Mouse (Mus musculus): ENCODE results near the gene 4931406C07Rik. TPM values are rescaled to one million over a fixed set of nuclear protein-coding genes. Genes with fewer than 3 reads are reported as not detected.

4931406C07Rik gene
- polyA plus RNA-seq, 1 experiment from 2014 or later, result 8.7 TPM

- H3K36me3 ChIP-seq (ENCODE audit: insufficient read depth, low read length), result no peaks in the 10 kb centered on the region
- H3K27me3 ChIP-seq (replicated peaks; ENCODE audit: insufficient read depth, low read length), result no peaks in the 10 kb centered on the region
- no peaks in the 10 kb centered on the region for H3K9me3 ChIP-seq (ENCODE audit: low read length)
- ATAC-seq (peak; percentile 83), DNase-seq (ENCODE audit: low spot score) (peak; percentile 71)
- TF ChIP-seq EP300 (IDR thresholded peaks at IDR 0.05), result peak; percentile 58
- TF ChIP-seq CTCF (IDR thresholded peaks at IDR 0.05), result no peak
- peak overlapping the region; percentile 57; the same call in 1 of the 2 replicates for H3K27ac ChIP-seq (ENCODE audit: low read length)
- 65% methylated on average over 16 of the region's 16 CpGs for WGBS
- peak overlapping the region; percentile 40 for H3K9ac ChIP-seq (replicated peaks; ENCODE audit: low read depth)
- peak overlapping the region; percentile 69 for H3K4me2 ChIP-seq (replicated peaks; ENCODE audit: low read depth, low read length)
- H3K4me3 ChIP-seq (ENCODE audit: low read depth, low read length), result peak overlapping the region; percentile 33
- peaks cover 7% of the 10 kb centered on the region; the same call in 1 of the 2 replicates for H3K4me1 ChIP-seq (ENCODE audit: insufficient read depth, low read depth, low read length)
These were observed 67.8 kb downstream of the 4931406C07Rik start for GRCm38 (mm10) chr9:15238297-15238990.

GRCm38 (mm10) chr9:15237516-15238296, 68.5 kb downstream of the 4931406C07Rik start:
- Histone ChIP-seq H3K27me3 (replicated peaks; ENCODE audit: insufficient read depth, low read length) (no peaks in the 10 kb centered on the region), H3K4me1 (ENCODE audit: insufficient read depth, low read depth, low read length) (peaks cover 7% of the 10 kb centered on the region; the same call in 1 of the 2 replicates), H3K9me3 (ENCODE audit: low read length) (no peaks in the 10 kb centered on the region), H3K9ac (replicated peaks; ENCODE audit: low read depth) (no peak overlapping the region), H3K4me3 (ENCODE audit: low read depth, low read length) (no peak overlapping the region), H3K36me3 (ENCODE audit: insufficient read depth, low read length) (no peaks in the 10 kb centered on the region), H3K27ac (ENCODE audit: low read length) (peak overlapping the region; percentile 57; the same call in 1 of the 2 replicates), H3K4me2 (replicated peaks; ENCODE audit: low read depth, low read length) (0 out of 2 replicates have a peak overlapping the region, but pooled peaks have one; percentile 14)
- TF ChIP-seq CTCF (IDR thresholded peaks at IDR 0.05) (no peak), EP300 (IDR thresholded peaks at IDR 0.05) (peak; percentile 69)
- 28% methylated on average over 14 of the region's 14 CpGs for WGBS
- DNase-seq (ENCODE audit: low spot score) (peak; percentile 58), ATAC-seq (peak; percentile 65)

GRCm38 (mm10) chr9:15235986-15236385, 70.3 kb downstream of the 4931406C07Rik start:
- TF ChIP-seq EP300 (IDR thresholded peaks at IDR 0.05) (no peak), CTCF (IDR thresholded peaks at IDR 0.05) (no peak)
- Histone ChIP-seq H3K27me3 (replicated peaks; ENCODE audit: insufficient read depth, low read length) (no peaks in the 10 kb centered on the region), H3K9me3 (ENCODE audit: low read length) (no peaks in the 10 kb centered on the region), H3K36me3 (ENCODE audit: insufficient read depth, low read length) (no peaks in the 10 kb centered on the region), H3K4me3 (ENCODE audit: low read depth, low read length) (no peak overlapping the region), H3K4me1 (ENCODE audit: insufficient read depth, low read depth, low read length) (peaks cover 7% of the 10 kb centered on the region; the same call in 1 of the 2 replicates), H3K9ac (replicated peaks; ENCODE audit: low read depth) (no peak overlapping the region), H3K27ac (ENCODE audit: low read length) (no peak overlapping the region), H3K4me2 (replicated peaks; ENCODE audit: low read depth, low read length) (no peak overlapping the region)
- no peak for DNase-seq (ENCODE audit: low spot score)
- 76% methylated on average over 3 of the region's 3 CpGs for WGBS
- ATAC-seq, result no peak

GRCm38 (mm10) chr9:15233604-15234003, 72.6 kb downstream of the 4931406C07Rik start:
- H3K36me3 ChIP-seq (ENCODE audit: insufficient read depth, low read length), result no peaks in the 10 kb centered on the region
- 76% methylated on average over 1 of the region's 1 CpGs for WGBS

More at GRCm38 (mm10) chr9:15233604-15234003, 72.6 kb downstream of the 4931406C07Rik start:
- Histone ChIP-seq H3K9me3 (ENCODE audit: low read length) (no peaks in the 10 kb centered on the region), H3K4me1 (ENCODE audit: insufficient read depth, low read depth, low read length) (no peaks in the 10 kb centered on the region), H3K4me2 (replicated peaks; ENCODE audit: low read depth, low read length) (no peak overlapping the region), H3K27me3 (replicated peaks; ENCODE audit: insufficient read depth, low read length) (no peaks in the 10 kb centered on the region), H3K27ac (ENCODE audit: low read length) (no peak overlapping the region), H3K9ac (replicated peaks; ENCODE audit: low read depth) (no peak overlapping the region), H3K4me3 (ENCODE audit: low read depth, low read length) (no peak overlapping the region)
- DNase-seq (ENCODE audit: low spot score), result no peak
- ATAC-seq, result no peak
- TF ChIP-seq CTCF (IDR thresholded peaks at IDR 0.05) (no peak), EP300 (IDR thresholded peaks at IDR 0.05) (no peak)

Small RNA genes within 50 kb of the gene (microRNA-seq; reads per million reads assigned to microRNA genes)
- gene Gm49349 (not detected), gene mmu-mir-7650 (not detected)

Other genes with a start within 250 kb of the 4931406C07Rik start
- not detected in 2 replicates for gene Hephl1, start 194.3 kb downstream of the 4931406C07Rik start, polyA plus RNA-seq (2015; fragmentation: Nextera tagmentation; extraction: Ambion mirVana)
- gene Vstm5, start 67.4 kb downstream of the 4931406C07Rik start, polyA plus RNA-seq (2015; fragmentation: Nextera tagmentation; extraction: Ambion mirVana), result 2.6 and 3.0 TPM in 2 replicates
- gene Med17, start 26.5 kb downstream of the 4931406C07Rik start, polyA plus RNA-seq (2015; fragmentation: Nextera tagmentation; extraction: Ambion mirVana), result 23.2 TPM in 2 replicates
- 34.9 and 35.3 TPM in 2 replicates for gene Taf1d, start 234 bp downstream of the 4931406C07Rik start, polyA plus RNA-seq (2015; fragmentation: Nextera tagmentation; extraction: Ambion mirVana)
- 5.5 and 6.0 TPM in 2 replicates for gene Cep295, start 51.3 kb upstream of the 4931406C07Rik start, polyA plus RNA-seq (2015; fragmentation: Nextera tagmentation; extraction: Ambion mirVana)
- gene Smco4, start 187.0 kb upstream of the 4931406C07Rik start, polyA plus RNA-seq (2015; fragmentation: Nextera tagmentation; extraction: Ambion mirVana), result 3.8 TPM in 2 replicates